Mouse (Mus musculus) testis, adult 2 months (tissue): Measurements from ENCODE around the gene Pgpep1. TPM values are rescaled to one million over a fixed set of nuclear protein-coding genes. Genes with fewer than 3 reads are reported as not detected.

Experiments used
- H3K27ac ChIP-seq: fragments of 200-500 bp; 2 replicates; pipeline ENCODE4 v1.5.1; 2012; ENCODE audit warnings: low read depth, low read length; ENCODE audit not compliant: control insufficient read depth, insufficient read depth
- H3K27me3 ChIP-seq: fragments of 200-500 bp; 2 replicates; pipeline ENCODE4 v1.6.1; 2012; ENCODE audit warnings: mild to moderate bottlenecking, low read length, moderate library complexity; ENCODE audit not compliant: control insufficient read depth, insufficient read depth
- H3K36me3 ChIP-seq: fragments of 200-500 bp; 2 replicates; pipeline ENCODE4 v1.6.1; 2012; ENCODE audit warnings: mild to moderate bottlenecking, low read length; ENCODE audit not compliant: control insufficient read depth, insufficient read depth
- H3K4me1 ChIP-seq: fragments of 200-500 bp; 2 replicates; pipeline ENCODE4 v1.6.1; 2012; ENCODE audit warnings: low read length; ENCODE audit not compliant: control insufficient read depth, insufficient read depth
- H3K4me3 ChIP-seq: fragments of 200-500 bp; 2 replicates; pipeline ENCODE4 v1.5.1; 2012; ENCODE audit warnings: low read depth, mild to moderate bottlenecking, low read length, moderate library complexity, mixed read lengths; ENCODE audit not compliant: control insufficient read depth
- CTCF ChIP-seq: fragments of 200-500 bp; IDR thresholded peaks from 2 replicates; pipeline ENCODE4 v1.5.1; 2012; ENCODE audit warnings: low read depth, mild to moderate bottlenecking, inconsistent platforms, low read length, moderate library complexity; ENCODE audit not compliant: control insufficient read depth, insufficient read depth, insufficient replicate concordance
- POLR2A ChIP-seq: fragments of 200-500 bp; IDR thresholded peaks from 2 replicates; pipeline ENCODE4 v1.6.1; 2012; ENCODE audit warnings: low read depth, mild to moderate bottlenecking, inconsistent platforms, low read length, moderate library complexity; ENCODE audit not compliant: control insufficient read depth
- polyA plus RNA-seq: library from polyadenylated mRNA; depleted of rRNA; stranded (reverse); fragments of >200 nt; gene quantifications from 2 replicates; pipeline ENCODE4 v1.2.3, GENCODE M21; 2012; rRNA removed

Pgpep1 gene
- 3.7 and 4.9 TPM in 2 replicates for polyA plus RNA-seq

- Histone ChIP-seq H3K27me3 (no peaks in the 10 kb centered on the region), H3K4me1 (peaks cover 10% of the 10 kb centered on the region), H3K4me3 (peak within 1 kb of the TSS; percentile 91), H3K36me3 (no peaks in the 10 kb centered on the region), H3K27ac (peak within 1 kb of the TSS; percentile 0; the same call in 1 of the 2 replicates)
- TF ChIP-seq CTCF: no peak
- TF ChIP-seq POLR2A: no peak
Observed at GRCm38 (mm10) chr8:70660273-70660725, at the start of gene Pgpep1. Pgpep1 (minus strand) TSS chr8:70660388.

- Histone ChIP-seq H3K36me3 (no peaks in the 10 kb centered on the region), H3K4me1 (no peaks in the 10 kb centered on the region; the same call in 1 of the 2 replicates)
Observed at GRCm38 (mm10) chr8:70709794-70710193, 49.6 kb upstream of the Pgpep1 start.

GRCm38 (mm10) chr8:70708281-70708680, 48.1 kb upstream of the Pgpep1 start:
- TF ChIP-seq POLR2A: no peak
- 0 out of 2 replicates have a peak, but pooled peaks have one; percentile 3 for TF ChIP-seq CTCF
- Histone ChIP-seq H3K27me3 (no peaks in the 10 kb centered on the region), H3K4me3 (no peak overlapping the region), H3K36me3 (no peaks in the 10 kb centered on the region), H3K27ac (no peak overlapping the region), H3K4me1 (no peaks in the 10 kb centered on the region; the same call in 1 of the 2 replicates)

More at GRCm38 (mm10) chr8:70709794-70710193, 49.6 kb upstream of the Pgpep1 start:
- no peaks in the 10 kb centered on the region for H3K27me3 ChIP-seq
- no peak overlapping the region for H3K4me3 ChIP-seq
- no peak overlapping the region for H3K27ac ChIP-seq
- TF ChIP-seq CTCF: no peak
- TF ChIP-seq POLR2A: no peak

- Histone ChIP-seq H3K27ac (peak within 1 kb of the TSS; percentile 59), H3K36me3 (no peaks in the 10 kb centered on the region), H3K27me3 (no peaks in the 10 kb centered on the region), H3K4me3 (peak within 1 kb of the TSS; percentile 81), H3K4me1 (peaks cover 7% of the 10 kb centered on the region)
- no peak; the same call in 1 of the 2 replicates for TF ChIP-seq POLR2A
- no peak for TF ChIP-seq CTCF
Observed at GRCm38 (mm10) chr8:70703287-70703686, 43.1 kb upstream of the Pgpep1 start, which contains the start of gene Iqcn. Iqcn (plus strand) TSS chr8:70703457.

GRCm38 (mm10) chr8:70702842-70703182, 42.6 kb upstream of the Pgpep1 start:
- no peaks in the 10 kb centered on the region for H3K27me3 ChIP-seq
- no peaks in the 10 kb centered on the region for H3K36me3 ChIP-seq
- peaks cover 9% of the 10 kb centered on the region for H3K4me1 ChIP-seq
- H3K4me3 ChIP-seq: peak overlapping the region; percentile 81
- H3K27ac ChIP-seq: peak overlapping the region; percentile 2
- TF ChIP-seq POLR2A: peak; percentile 35; the same call in 1 of the 2 replicates
- no peak for TF ChIP-seq CTCF

GRCm38 (mm10) chr8:70701982-70702841, 42.0 kb upstream of the Pgpep1 start:
- Histone ChIP-seq H3K27ac (peak overlapping the region; percentile 2), H3K27me3 (no peaks in the 10 kb centered on the region), H3K4me3 (peak overlapping the region; percentile 81), H3K36me3 (no peaks in the 10 kb centered on the region), H3K4me1 (peaks cover 13% of the 10 kb centered on the region)
- TF ChIP-seq CTCF: no peak
- TF ChIP-seq POLR2A: no peak
